Mouse (Mus musculus) lung, postnatal 0 days (tissue): ENCODE results near the gene Edn2.
A peak's percentile ranks its signal among the peaks of the same experiment; 100 is the strongest.

Experiments used
- CTCF ChIP-seq: IDR thresholded peaks from 2 replicates; pipeline ENCODE4 v1.5.1; 2016; ENCODE audit warnings: antibody characterized with exemption, mild to moderate bottlenecking
- EP300 ChIP-seq: IDR thresholded peaks from 2 replicates; pipeline ENCODE4 v1.6.1; 2016; ENCODE audit warnings: antibody characterized with exemption, mild to moderate bottlenecking, control low read depth

DNA sequence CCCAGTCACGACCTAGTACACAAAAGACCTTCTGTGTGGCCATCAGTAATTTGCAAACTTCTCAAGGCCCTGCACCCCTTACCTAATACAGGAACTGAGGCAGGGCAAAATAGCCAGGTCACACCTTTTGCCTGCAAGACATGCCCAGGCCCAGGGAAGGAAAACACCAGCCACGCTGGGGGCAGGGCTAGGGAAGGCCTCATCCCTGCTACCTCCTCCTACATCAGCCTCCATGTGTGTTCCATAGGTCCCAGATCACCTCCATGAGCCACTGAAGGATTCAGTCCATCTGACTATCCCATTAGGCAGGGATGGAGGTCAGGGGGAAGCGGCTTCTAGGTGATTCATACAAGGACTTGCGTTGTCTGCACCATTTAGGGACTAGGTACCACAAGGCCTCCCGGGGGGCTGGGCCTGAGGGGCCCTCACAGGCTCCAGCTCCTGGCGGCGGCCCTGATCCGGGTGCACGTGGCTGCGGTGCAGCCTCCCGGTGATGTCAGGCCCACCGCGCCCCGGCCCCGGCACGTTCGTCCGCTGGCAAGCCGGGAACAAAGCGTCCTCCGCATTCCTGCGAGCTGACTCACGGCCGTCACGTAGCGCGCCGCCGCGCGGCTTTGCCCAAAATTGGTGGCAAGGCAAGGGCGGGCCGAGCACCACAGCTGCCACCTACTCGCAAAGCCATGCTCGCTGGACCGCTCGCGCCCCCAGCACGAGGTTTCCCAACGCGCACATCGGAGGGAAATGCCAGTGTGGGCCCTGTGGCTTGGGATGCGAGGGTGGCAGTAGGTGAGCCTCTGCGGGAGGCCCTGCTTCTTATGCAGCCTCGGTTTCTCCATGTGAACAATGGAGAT, 12.5 kb upstream of the Edn2 start:
- peak; percentile 50 for TF ChIP-seq CTCF
- TF ChIP-seq EP300: peak; percentile 69; the same call in 1 of the 2 replicates
